Mouse (Mus musculus): ENCODE data around the gene Med15. TPM values are rescaled to one million over a fixed set of nuclear protein-coding genes. Genes with fewer than 3 reads are reported as not detected.
"Not testable (repeated sequence)": the region's sequence is repeated elsewhere in the genome, so short reads cannot be mapped to it uniquely, and the experiment has no call there.

Med15 gene
- total RNA-seq, 4 experiments from 2014 or later = 22.3 to 27.2 (median 23.0) TPM

DNA sequence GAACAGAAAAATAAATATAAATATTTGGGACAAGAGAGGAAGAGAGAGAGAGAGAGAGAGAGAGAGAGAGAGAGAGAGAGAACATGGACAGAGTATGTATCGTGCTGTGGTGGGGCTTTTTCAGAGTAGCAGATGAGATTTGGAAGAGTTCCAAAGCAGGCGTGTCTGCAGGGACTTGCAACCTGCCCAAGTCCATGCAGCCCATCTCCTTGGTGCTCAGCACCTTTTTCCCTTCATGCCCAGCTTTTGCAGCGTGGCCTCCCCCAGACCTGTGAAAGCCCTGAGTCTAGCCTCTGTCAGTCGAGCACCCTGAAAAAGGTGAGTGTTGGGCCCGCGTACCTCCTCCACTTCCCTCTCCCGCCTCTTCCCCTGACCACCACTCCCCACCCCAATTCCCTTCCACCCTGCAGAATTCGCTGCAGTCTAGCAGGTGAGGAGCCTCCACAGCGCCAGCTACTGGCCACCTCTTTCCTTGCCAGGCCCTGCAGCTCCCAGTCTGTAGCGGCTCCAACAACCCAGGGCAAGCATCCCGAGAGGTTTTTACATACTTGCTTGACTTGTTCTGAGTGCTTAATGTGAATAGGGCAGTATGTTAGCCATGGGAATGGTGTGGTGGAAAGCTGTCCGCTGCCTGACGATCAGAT, 114.6 kb downstream of the Med15 start:
- DNase-seq (ENCODE audit: low spot score) = no peak

DNA sequence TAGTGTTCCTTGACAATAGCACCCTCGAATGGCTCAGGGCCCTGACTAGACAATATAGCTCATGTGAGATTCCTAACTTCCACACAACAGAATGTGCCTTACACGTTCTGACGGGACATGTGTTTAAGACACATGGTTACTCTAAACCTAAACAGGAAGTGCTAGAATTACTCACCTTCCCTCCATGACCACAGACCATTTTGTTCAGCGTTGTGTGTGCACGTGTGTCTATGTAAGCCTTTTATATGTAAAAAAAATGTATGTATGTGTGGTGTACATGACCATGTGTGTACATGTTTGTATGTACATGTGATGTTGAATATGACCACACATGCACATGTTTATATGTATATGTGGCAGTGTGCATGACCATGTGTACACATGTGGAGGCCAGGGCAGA, 116.5 kb downstream of the Med15 start:
- DNase-seq (ENCODE audit: low spot score) = no peak

DNA sequence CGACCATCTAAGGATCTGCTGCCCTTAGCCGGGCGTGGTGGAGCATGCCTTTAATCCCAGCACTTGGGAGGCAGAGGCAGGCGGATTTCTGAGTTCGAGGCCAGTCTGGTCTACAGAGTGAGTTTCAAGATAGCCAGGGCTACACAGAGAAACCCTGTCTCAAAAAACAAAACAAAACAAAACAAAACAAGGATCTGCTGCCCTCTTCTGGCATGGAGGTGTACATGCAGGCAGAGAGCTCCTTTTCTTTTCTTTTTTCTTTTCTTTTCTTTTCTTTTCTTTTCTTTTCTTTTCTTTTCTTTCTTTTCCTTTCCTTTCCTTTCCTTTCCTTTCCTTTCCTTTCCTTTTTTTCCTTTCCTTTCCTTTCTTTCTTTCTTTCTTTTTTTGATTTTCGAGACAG, 118.0 kb downstream of the Med15 start:
- DNase-seq (ENCODE audit: low spot score) = not testable (repeated sequence)

DNA sequence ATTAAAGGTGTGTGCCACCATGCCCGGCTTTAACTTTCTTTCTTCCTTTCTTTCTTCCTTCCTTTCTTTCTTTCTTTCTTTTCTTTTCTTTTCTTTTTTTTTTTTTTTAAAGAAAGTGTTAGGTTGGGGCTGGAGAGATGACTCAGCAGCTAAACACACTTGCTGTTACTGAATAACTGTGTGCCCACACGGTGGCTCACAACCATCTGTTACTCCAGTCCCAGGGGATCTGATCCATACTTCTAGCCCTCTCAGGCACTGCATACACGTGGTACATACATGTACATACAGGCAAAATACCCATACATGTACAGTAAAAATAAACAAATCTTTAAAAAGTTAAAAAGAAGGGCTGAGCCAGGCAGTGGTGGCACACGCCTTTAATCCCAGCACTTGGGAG, 121.3 kb downstream of the Med15 start:
- no peak for DNase-seq (ENCODE audit: low spot score)

DNA sequence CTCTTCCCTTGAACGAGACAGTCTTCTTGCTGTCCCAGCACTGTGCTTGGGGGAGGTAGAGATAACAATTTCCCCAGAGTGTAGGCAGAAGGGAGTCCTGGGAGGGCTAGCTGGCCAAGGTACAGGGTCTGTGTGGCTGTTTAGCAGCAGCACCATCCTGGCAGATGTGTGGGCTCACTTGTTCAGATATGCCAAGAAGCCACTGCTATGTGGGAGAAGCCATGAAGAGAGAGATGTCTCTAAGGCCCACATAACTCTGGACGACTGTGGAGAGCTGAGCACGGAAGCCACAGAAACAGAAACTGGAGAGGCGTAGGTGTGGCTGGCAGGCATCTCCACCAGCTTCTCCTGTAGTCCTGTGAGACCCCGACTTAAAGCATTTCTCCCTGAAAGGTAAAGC, 127.0 kb downstream of the Med15 start:
- DNase-seq (ENCODE audit: low spot score) = no peak

DNA sequence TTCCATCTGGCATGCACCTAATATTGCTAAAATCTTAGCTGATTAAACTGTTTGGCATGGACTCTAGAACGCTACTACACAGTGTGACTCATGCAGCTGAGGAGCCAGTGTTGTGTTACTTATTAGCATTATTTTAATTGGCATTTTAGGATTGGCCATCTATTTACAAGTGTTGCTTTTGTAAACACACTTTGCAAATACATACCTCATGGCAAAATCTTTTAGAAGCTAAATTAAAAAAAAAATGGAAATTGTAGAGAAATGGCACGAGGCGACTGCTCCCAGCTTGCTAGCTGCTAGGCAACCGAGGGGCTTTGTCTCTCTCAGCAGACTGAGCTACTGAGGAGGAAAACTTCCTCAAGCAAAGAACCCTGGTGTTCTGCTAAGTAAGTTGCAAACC, 127.8 kb downstream of the Med15 start:
- no peak for DNase-seq (ENCODE audit: low spot score)

Other genes with a start within 250 kb of the Med15 start
- gene Aifm3, start 243.3 kb downstream of the Med15 start, total RNA-seq (2022) = under 1 TPM in 1 of 4 experiments, not detected in 3; 0.35 TPM
- 10 to 100 TPM; 26.0 to 37.0 (median 29.7) TPM for gene Lztr1, start 224.2 kb downstream of the Med15 start, total RNA-seq (2022)
- 10 to 100 TPM; 16.6 to 18.5 (median 17.6) TPM for gene Thap7, start 201.8 kb downstream of the Med15 start, total RNA-seq (2022)
- not detected for gene Lrrc74b, start 171.6 kb downstream of the Med15 start, total RNA-seq (2022)
- gene P2rx6, start 171.0 kb downstream of the Med15 start, total RNA-seq (2022) = 1 to 10 TPM; 1.1 to 2.9 (median 2.0) TPM
- 1 to 10 TPM; 1.8 to 6.4 (median 3.1) TPM for gene Slc7a4, start 149.7 kb downstream of the Med15 start, total RNA-seq (2022)
- gene Smpd4, start 113.5 kb downstream of the Med15 start, total RNA-seq (2022) = 10 to 100 TPM; 19.0 to 23.8 (median 20.1) TPM
- gene Ccdc74a, start 86.4 kb downstream of the Med15 start, total RNA-seq (2022) = under 1 TPM in 2 of 4 experiments, not detected in 2; 0.60 to 0.62 TPM
- 10 to 100 TPM; 18.8 to 23.0 (median 19.4) TPM for gene Klhl22, start 26.7 kb upstream of the Med15 start, total RNA-seq (2022)
- 1 to 10 TPM; 3.3 to 5.2 (median 4.4) TPM for gene Scarf2, start 64.4 kb upstream of the Med15 start, total RNA-seq (2022)
- not detected for gene B830017H08Rik, start 100.2 kb upstream of the Med15 start, total RNA-seq (2022)
- gene Car15, start 105.5 kb upstream of the Med15 start, total RNA-seq (2022) = 1 to 10 TPM; 1.3 to 2.3 (median 1.9) TPM
- gene Gm20518, start 158.8 kb upstream of the Med15 start, total RNA-seq (2022) = under 1 TPM; 0.13 to 0.65 (median 0.28) TPM
- gene Tssk1, start 161.3 kb upstream of the Med15 start, total RNA-seq (2022) = under 1 TPM in 3 of 4 experiments, not detected in 1; 0.17 to 0.33 (median 0.22) TPM
- gene Dgcr2, start 165.7 kb upstream of the Med15 start, total RNA-seq (2022) = 10 to 100 TPM; 44.4 to 51.8 (median 48.7) TPM
- under 1 TPM in 1 of 4 experiments, not detected in 3; 0.20 TPM for gene Tssk2, start 165.7 kb upstream of the Med15 start, total RNA-seq (2022)
- 10 to 100 TPM in 1 of 4 experiments, 1 to 10 TPM in 3; 8.0 to 10.1 (median 9.6) TPM for gene Ess2, start 178.5 kb upstream of the Med15 start, total RNA-seq (2022)
- not detected for gene Gsc2, start 182.2 kb upstream of the Med15 start, total RNA-seq (2022)
- 1 to 10 TPM; 4.6 to 7.9 (median 7.2) TPM for gene Slc25a1, start 195.3 kb upstream of the Med15 start, total RNA-seq (2022)
- gene Vpreb2, start 247.5 kb upstream of the Med15 start, total RNA-seq (2022) = not detected